Mouse (Mus musculus) myocyte (in vitro differentiated cells): ENCODE measurements around the gene Vamp8.

Experiments
- E2F4 ChIP-seq: IDR thresholded peaks from one replicate; pipeline ENCODE4 v1.6.1; 2011; ENCODE audit warnings: mild to moderate bottlenecking, control low read depth, moderate library complexity; ENCODE audit not compliant: insufficient read depth
- MAX ChIP-seq: IDR thresholded peaks from one replicate; pipeline ENCODE4 v1.6.1; 2011; ENCODE audit warnings: low read depth, mild to moderate bottlenecking, control low read depth
- POLR2A ChIP-seq: IDR thresholded peaks from one replicate; pipeline ENCODE4 v1.6.1; 2011; ENCODE audit warnings: low read depth, mild to moderate bottlenecking, control low read depth, moderate library complexity; ENCODE audit not compliant: insufficient read length

- no peak for TF ChIP-seq MAX
- TF ChIP-seq POLR2A, result no peak
- no peak for TF ChIP-seq E2F4
Measured at GRCm38 (mm10) chr6:72438226-72438625, 47.7 kb upstream of the Vamp8 start.
